Comparison of ENCODE assay signal across 11 mouse cellular contexts in the genomic region with DNA sequence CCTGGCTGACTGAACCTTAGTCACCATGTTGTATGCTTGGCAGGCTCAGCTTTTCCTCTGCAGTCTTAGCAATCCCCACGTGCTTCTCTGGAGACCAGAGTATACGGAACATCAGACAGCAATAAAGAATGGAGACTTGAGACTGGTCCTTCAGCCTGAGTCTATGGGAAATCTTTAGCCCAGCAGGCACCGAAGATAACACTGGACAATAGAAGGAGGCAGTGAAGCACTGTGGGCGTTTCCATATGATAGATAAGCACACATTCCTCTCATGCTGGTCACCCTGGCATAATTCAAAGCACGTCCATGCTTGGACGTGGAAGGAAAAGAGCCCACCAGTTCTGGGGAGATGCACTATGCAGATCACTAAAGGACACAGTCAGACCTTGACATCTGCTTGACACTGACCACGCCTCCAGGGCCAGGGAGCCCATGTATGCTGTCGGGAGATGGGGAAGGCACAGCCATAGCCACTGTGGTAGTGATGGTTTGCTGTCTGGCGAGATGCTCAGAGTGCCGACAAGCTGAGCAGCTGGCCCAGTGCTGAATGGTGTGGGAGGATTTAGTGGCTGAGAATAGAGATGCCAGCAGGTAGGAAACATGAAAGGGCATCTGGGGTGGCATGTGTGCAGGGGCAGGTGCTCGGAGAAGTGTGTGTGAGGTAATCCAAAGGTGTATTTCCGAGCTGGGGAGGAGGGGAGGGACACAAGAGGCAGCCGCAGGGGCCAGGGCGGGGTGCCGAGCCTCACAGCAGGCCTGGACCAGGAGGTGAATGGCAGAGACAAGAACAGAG. TPM values are rescaled to one million over a fixed set of nuclear protein-coding genes. Genes with fewer than 3 reads are reported as not detected.
DNase-seq lines count a peak whose midpoint lies in the region; ATAC-seq lines count a peak whose summit lies in the region.
"Had no signal": no experiment of that assay in that cellular context is flagged by ENCODE, and none has a peak within 500 bp of the region (broad histone marks: within the 10 kb centered on the region; RNA-seq: fewer than 3 reads in every experiment).

No protein-coding gene starts in this region.

- no peaks in the 10 kb centered on the region for H3K27me3 ChIP-seq in erythroblast, embryonic 14.5 days (ENCODE audit: control insufficient read depth)
- no peaks in the 10 kb centered on the region for H3K27me3 ChIP-seq in liver, embryonic 15.5 days
- H3K27me3 ChIP-seq: stomach, embryonic 15.5 days had no signal

- peak overlapping the region; percentile 58 for H3K4me3 ChIP-seq in erythroblast, embryonic 14.5 days (replicated peaks)
- no peak overlapping the region for H3K4me3 ChIP-seq in liver, embryonic 15.5 days (replicated peaks)
- H3K4me3 ChIP-seq: stomach, embryonic 15.5 days had no signal

- H3K9me3 ChIP-seq in erythroblast, embryonic 14.5 days (ENCODE audit: control insufficient read depth, low read length): no peaks in the 10 kb centered on the region
- H3K9me3 ChIP-seq in liver, embryonic 15.5 days (replicated peaks): no peaks in the 10 kb centered on the region
- H3K9me3 ChIP-seq: stomach, embryonic 15.5 days had no signal

- H3K27ac ChIP-seq in liver, embryonic 15.5 days (replicated peaks): peak overlapping the region; percentile 42
- H3K27ac ChIP-seq: stomach, embryonic 15.5 days had no signal

- peaks cover 97% of the 10 kb centered on the region for H3K36me3 ChIP-seq in erythroblast, embryonic 14.5 days (ENCODE audit: control insufficient read depth)
- peaks cover 27% of the 10 kb centered on the region for H3K36me3 ChIP-seq in liver, embryonic 15.5 days (replicated peaks)
- H3K36me3 ChIP-seq: stomach, embryonic 15.5 days had no signal

- no peak for ATAC-seq in erythroblast, adult 5-6 weeks (replicated peaks; ENCODE audit: low FRiP score, poor library complexity, severe bottlenecking)
- ATAC-seq in liver, embryonic 15.5 days (ENCODE audit: insufficient read depth): 0 out of 2 replicates have a peak, but pooled peaks have one; percentile 16
- ATAC-seq: inflammation-experienced regulatory T-cells, adult 6 months had no signal

- no peak overlapping the region for H3K9ac ChIP-seq in liver, embryonic 15.5 days
- H3K9ac ChIP-seq: stomach, embryonic 15.5 days had no signal

- 41% methylated on average over 15 of the region's 15 CpGs for whole genome bisulfite sequencing in liver, embryonic 15.5 days (ENCODE audit: insufficient replicate concordance)

- H3K4me2 ChIP-seq in liver, embryonic 15.5 days: peak overlapping the region; percentile 100
- H3K4me2 ChIP-seq: stomach, embryonic 15.5 days had no signal

- peak; percentile 54 to 55 for DNase-seq in layer of hippocampus, adult 8-10 months (ENCODE audit: low spot score in 2 of 2)
- DNase-seq in layer of hippocampus, postnatal 36 days: no peak
- DNase-seq in NIH3T3 (ENCODE audit: low read depth): peak; percentile 72
- DNase-seq in lung, postnatal 36 days: no peak
- no peak for DNase-seq in lung, postnatal 4 days
- DNase-seq: gastrocnemius, postnatal 14 days had no signal

- peaks cover 100% of the 10 kb centered on the region for H3K4me1 ChIP-seq in erythroblast, embryonic 14.5 days (ENCODE audit: control insufficient read depth)
- peaks cover 100% of the 10 kb centered on the region for H3K4me1 ChIP-seq in liver, embryonic 15.5 days (replicated peaks)

RNA-seq across cellular contexts. Expression of a gene that starts 8.1 kb away (rescaled TPM):
- 0.44 and 0.61 TPM in 2 replicates for polyA plus RNA-seq in erythroblast, embryonic 14.5 days (2012)
- 2.3 TPM in 2 replicates for total RNA-seq in erythroblast, adult 5-6 weeks (2015; ENCODE audit: low replicate concordance)
- total RNA-seq in erythroblast, adult 5-6 weeks (2017; ENCODE audit: low replicate concordance): 0.98 and 1.6 TPM in 2 replicates
- 10 to 100 TPM; 60.0 to 71.5 (median 64.0) TPM for total RNA-seq in layer of hippocampus, adult 8-10 months (2022)
- 10 to 100 TPM; 60.9 to 64.6 TPM for total RNA-seq in layer of hippocampus, postnatal 36 days (2021)
- 6.6 and 7.9 TPM in 2 replicates for polyA plus RNA-seq in liver, embryonic 15.5 days (2015; fragmentation: Nextera tagmentation; extraction: Ambion mirVana)

RNA-seq across cellular contexts. Expression of a gene that starts 12.1 kb away (rescaled TPM):
- polyA plus RNA-seq in erythroblast, embryonic 14.5 days (2012): 0.36 and 0.47 TPM in 2 replicates
- total RNA-seq in erythroblast, adult 5-6 weeks (2015; ENCODE audit: low replicate concordance): not detected in 2 replicates
- not detected in 2 replicates for total RNA-seq in erythroblast, adult 5-6 weeks (2017; ENCODE audit: low replicate concordance)
- total RNA-seq in layer of hippocampus, adult 8-10 months (2022): 10 to 100 TPM in 1 of 4 experiments, 1 to 10 TPM in 3; 8.6 to 10.1 (median 9.3) TPM
- 1 to 10 TPM; 8.0 to 9.9 TPM for total RNA-seq in layer of hippocampus, postnatal 36 days (2021)
- 1.1 and 1.2 TPM in 2 replicates for polyA plus RNA-seq in liver, embryonic 15.5 days (2015; fragmentation: Nextera tagmentation; extraction: Ambion mirVana)
- polyA plus RNA-seq: inflammation-experienced regulatory T-cells, adult 6 months had no signal

RNA-seq across cellular contexts. Expression of a gene that starts 23.4 kb away (rescaled TPM):
- polyA plus RNA-seq in erythroblast, embryonic 14.5 days (2012): 5.8 and 7.7 TPM in 2 replicates
- total RNA-seq in erythroblast, adult 5-6 weeks (2015; ENCODE audit: low replicate concordance): 5.6 and 10.9 TPM in 2 replicates
- 6.0 and 6.8 TPM in 2 replicates for total RNA-seq in erythroblast, adult 5-6 weeks (2017; ENCODE audit: low replicate concordance)
- total RNA-seq in layer of hippocampus, adult 8-10 months (2022): 10 to 100 TPM in 2 of 4 experiments, 1 to 10 TPM in 2; 8.7 to 11.4 (median 10.0) TPM
- total RNA-seq in layer of hippocampus, postnatal 36 days (2021): 1 to 10 TPM; 8.3 to 9.3 TPM
- polyA plus RNA-seq in liver, embryonic 15.5 days (2015; fragmentation: Nextera tagmentation; extraction: Ambion mirVana): 8.2 and 9.6 TPM in 2 replicates

RNA-seq across cellular contexts. Expression of a gene that starts 27.7 kb away (rescaled TPM):
- 65.8 and 80.2 TPM in 2 replicates for polyA plus RNA-seq in erythroblast, embryonic 14.5 days (2012)
- total RNA-seq in erythroblast, adult 5-6 weeks (2015; ENCODE audit: low replicate concordance): 160 and 166 TPM in 2 replicates
- total RNA-seq in erythroblast, adult 5-6 weeks (2017; ENCODE audit: low replicate concordance): 53.8 and 97.7 TPM in 2 replicates
- total RNA-seq in layer of hippocampus, adult 8-10 months (2022): 1,000 to 10,000 TPM in 3 of 4 experiments, 100 to 1,000 TPM in 1; 996 to 1,139 (median 1,074) TPM
- total RNA-seq in layer of hippocampus, postnatal 36 days (2021): 1,000 to 10,000 TPM; 1,151 to 1,277 TPM
- polyA plus RNA-seq in liver, embryonic 15.5 days (2015; fragmentation: Nextera tagmentation; extraction: Ambion mirVana): 362 and 405 TPM in 2 replicates

RNA-seq across cellular contexts. Expression of a gene that starts 33.7 kb away (rescaled TPM):
- polyA plus RNA-seq in erythroblast, embryonic 14.5 days (2012): 7.0 and 9.1 TPM in 2 replicates
- 3.3 and 12.5 TPM in 2 replicates for total RNA-seq in erythroblast, adult 5-6 weeks (2015; ENCODE audit: low replicate concordance)
- total RNA-seq in erythroblast, adult 5-6 weeks (2017; ENCODE audit: low replicate concordance): 11.0 and 15.1 TPM in 2 replicates
- 10 to 100 TPM; 35.7 to 55.8 (median 40.5) TPM for total RNA-seq in layer of hippocampus, adult 8-10 months (2022)
- 10 to 100 TPM; 36.1 to 39.4 TPM for total RNA-seq in layer of hippocampus, postnatal 36 days (2021)
- polyA plus RNA-seq in liver, embryonic 15.5 days (2015; fragmentation: Nextera tagmentation; extraction: Ambion mirVana): 21.4 and 23.6 TPM in 2 replicates

Comparison
In these comparisons a context has a peak if more than half of its experiments do, and no peak if none do; other contexts are left out.
1. DNase-seq: peak in layer of hippocampus, adult 8-10 months (2 of 2) and NIH3T3 (single experiment); none in layer of hippocampus, postnatal 36 days (0 of 2), lung, postnatal 36 days (single experiment) and lung, postnatal 4 days (0 of 2).
2. RNA of a gene that starts 8.1 kb away (total RNA-seq): 60.0 to 71.5 TPM in layer of hippocampus, adult 8-10 months and 60.9 to 64.6 TPM in layer of hippocampus, postnatal 36 days; 0.98 to 2.3 TPM in erythroblast, adult 5-6 weeks; every median in the first group is over 10 times any median in the second.
3. RNA of a gene that starts 12.1 kb away (total RNA-seq): 8.0 to 9.9 TPM in layer of hippocampus, postnatal 36 days and 8.6 to 10.1 TPM in layer of hippocampus, adult 8-10 months; not detected in erythroblast, adult 5-6 weeks; every median in the first group is over 4 times any median in the second.